ENCODE assay signal across 11 mouse cellular contexts in the genomic region with DNA sequence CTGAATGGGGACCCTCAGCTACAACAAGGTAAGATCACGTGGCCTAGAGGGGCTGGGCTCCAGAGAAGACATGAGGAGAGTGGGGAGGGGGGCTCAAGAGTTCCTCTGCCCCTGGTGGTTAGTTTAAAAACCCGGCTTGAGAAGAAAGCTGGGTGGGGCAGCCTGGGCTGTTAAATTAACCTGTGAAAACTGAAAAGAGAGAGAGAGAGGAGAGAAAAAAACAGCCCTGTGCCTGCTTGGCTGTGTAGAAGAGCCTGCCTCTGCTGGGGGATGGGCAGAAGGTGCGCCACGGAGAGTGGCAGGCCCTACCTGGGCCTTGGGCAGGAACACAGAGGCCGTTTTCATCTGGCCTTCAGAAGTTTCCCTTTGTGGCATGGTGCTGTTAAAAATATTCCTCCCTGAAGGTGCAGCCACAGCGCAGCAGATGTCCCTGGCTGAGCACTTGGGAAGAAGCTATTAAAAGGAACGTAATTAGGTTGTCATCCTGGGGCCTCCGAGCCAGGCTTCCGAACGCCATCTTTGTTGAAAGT.
DNase-seq lines count a peak whose midpoint lies in the region; ATAC-seq and TF ChIP-seq lines count a peak whose summit lies in the region.
"Had no signal": no experiment of that assay in that cellular context is flagged by ENCODE, and none has a peak within 500 bp of the region (broad histone marks: within the 10 kb centered on the region; RNA-seq: fewer than 3 reads in every experiment).

No protein-coding gene starts in this region.

- H3K9me3 ChIP-seq in heart, embryonic 13.5 days: no peaks in the 10 kb centered on the region
- no peaks in the 10 kb centered on the region for H3K9me3 ChIP-seq in ES-E14 (ENCODE audit: control insufficient read depth, insufficient read depth, low read depth, low read length)
- no peaks in the 10 kb centered on the region for H3K9me3 ChIP-seq in embryonic facial prominence, embryonic 11.5 days (replicated peaks; ENCODE audit: control insufficient read depth, low read length)
- no peaks in the 10 kb centered on the region for H3K9me3 ChIP-seq in limb, embryonic 14.5 days (ENCODE audit: control insufficient read depth, low read length)

- DNase-seq in heart, adult 9 months (ENCODE audit: low spot score in 2 of 2): no peak
- DNase-seq in ES-E14 (ENCODE audit: low read depth, low spot score): peak; percentile 30
- DNase-seq in embryonic facial prominence, embryonic 11.5 days (ENCODE audit: low spot score): peak; percentile 52
- DNase-seq in limb, embryonic 14.5 days (ENCODE audit: low spot score): no peak
- no peak for DNase-seq in c-Kit-positive CD71-positive TER-119-positive erythroid progenitor cells, embryonic 14.5 days (ENCODE audit: low spot score)
- DNase-seq: thymus, adult 18-20 months had no signal

- H3K4me2 ChIP-seq in heart, embryonic 13.5 days: peak overlapping the region; percentile 30
- no peak overlapping the region for H3K4me2 ChIP-seq in embryonic facial prominence, embryonic 11.5 days (ENCODE audit: low read depth, low read length)
- H3K4me2 ChIP-seq in limb, embryonic 14.5 days (replicated peaks; ENCODE audit: low read depth, low read length, severe bottlenecking): 0 out of 2 replicates have a peak overlapping the region, but pooled peaks have one; percentile 8

- peak overlapping the region; percentile 79 for H3K27ac ChIP-seq in heart, embryonic 13.5 days (replicated peaks)
- H3K27ac ChIP-seq in ES-E14 (ENCODE audit: insufficient read depth, low read depth, low read length, poor library complexity, severe bottlenecking): peak overlapping the region; percentile 27; the same call in 1 of the 2 replicates
- no peak overlapping the region for H3K27ac ChIP-seq in embryonic facial prominence, embryonic 11.5 days (replicated peaks; ENCODE audit: low read depth, low read length)
- H3K27ac ChIP-seq in limb, embryonic 14.5 days (replicated peaks; ENCODE audit: low read depth, low read length): no peak overlapping the region
- H3K27ac ChIP-seq: macrophage had no signal

- no peak for ATAC-seq in heart, embryonic 13.5 days (ENCODE audit: extremely low read depth, insufficient number of reproducible peaks, low FRiP score, low TSS enrichment)
- no peak for ATAC-seq in embryonic facial prominence, embryonic 11.5 days (replicated peaks; ENCODE audit: insufficient number of reproducible peaks, low FRiP score, low TSS enrichment, low read depth)
- ATAC-seq in limb, embryonic 14.5 days (ENCODE audit: low FRiP score, low read depth): peak; percentile 47
- no peak for ATAC-seq in CD4-positive, CD25-positive, alpha-beta regulatory T cell, adult 4 months
- ATAC-seq in granulocyte monocyte progenitor cell, adult 5-6 weeks (replicated peaks; ENCODE audit: poor library complexity, severe bottlenecking): no peak

- H3K9ac ChIP-seq in heart, embryonic 13.5 days: peak overlapping the region; percentile 68
- peak overlapping the region; percentile 5; the same call in 1 of the 2 replicates for H3K9ac ChIP-seq in ES-E14 (ENCODE audit: insufficient read depth, low read depth, low read length, poor library complexity, severe bottlenecking)
- H3K9ac ChIP-seq in embryonic facial prominence, embryonic 11.5 days (replicated peaks; ENCODE audit: low read length): no peak overlapping the region; the same call in none of the 2 replicates
- no peak overlapping the region for H3K9ac ChIP-seq in limb, embryonic 14.5 days (ENCODE audit: low read depth, low read length, severe bottlenecking)

- H3K36me3 ChIP-seq in heart, embryonic 13.5 days: no peaks in the 10 kb centered on the region
- H3K36me3 ChIP-seq in ES-E14 (ENCODE audit: control insufficient read depth, insufficient read depth, low read length, poor library complexity, severe bottlenecking): no peaks in the 10 kb centered on the region
- no peaks in the 10 kb centered on the region for H3K36me3 ChIP-seq in embryonic facial prominence, embryonic 11.5 days (replicated peaks; ENCODE audit: control insufficient read depth, insufficient read depth, low read depth, low read length)
- H3K36me3 ChIP-seq in limb, embryonic 14.5 days (ENCODE audit: control insufficient read depth, insufficient read depth, low read length): no peaks in the 10 kb centered on the region

- in situ Hi-C loops in ES-E14 (cut with MboI; ENCODE audit: low sequenced_read_pairs in 2 of 2, unreplicated experiment in 2 of 2): no loop called here

- peaks cover 40% of the 10 kb centered on the region for H3K4me1 ChIP-seq in heart, embryonic 13.5 days
- peaks cover 7 to 29% of the 10 kb centered on the region in 2 experiments; a peak in 3 of 4 replicates for H3K4me1 ChIP-seq in ES-E14 (ENCODE audit: control insufficient read depth in 2 of 2, insufficient read depth in 2 of 2, low read length in 2 of 2, poor library complexity in 1 of 2)
- peaks cover 2% of the 10 kb centered on the region; the same call in 1 of the 2 replicates for H3K4me1 ChIP-seq in embryonic facial prominence, embryonic 11.5 days (ENCODE audit: control insufficient read depth, insufficient read depth, low read length)
- H3K4me1 ChIP-seq in limb, embryonic 14.5 days (ENCODE audit: control insufficient read depth, insufficient read depth, low read length): peaks cover 8% of the 10 kb centered on the region

- H3K4me3 ChIP-seq in heart, embryonic 13.5 days: no peak overlapping the region
- no peak overlapping the region; a peak in 1 of 4 replicates for H3K4me3 ChIP-seq in ES-E14 (ENCODE audit: insufficient read depth in 1 of 2, low read depth in 1 of 2, low read length in 2 of 2, poor library complexity in 1 of 2, severe bottlenecking in 1 of 2)
- H3K4me3 ChIP-seq in embryonic facial prominence, embryonic 11.5 days (ENCODE audit: low read depth, low read length): no peak overlapping the region
- no peak overlapping the region for H3K4me3 ChIP-seq in limb, embryonic 14.5 days (replicated peaks; ENCODE audit: low read length)
- H3K4me3 ChIP-seq: erythroblast, embryonic 14.5 days had no signal

- WGBS in heart, embryonic 13.5 days: 23% methylated on average over 10 of the region's 10 CpGs
- 24% methylated on average over 10 of the region's 10 CpGs for WGBS in embryonic facial prominence, embryonic 11.5 days
- WGBS in limb, embryonic 14.5 days: 13% methylated on average over 10 of the region's 10 CpGs

- TF ChIP-seq POLR2A in limb, embryonic 14.5 days (IDR thresholded peaks at IDR 0.05; ENCODE audit: borderline replicate concordance, extremely low read depth, insufficient read depth, insufficient read length): no peak

- no peaks in the 10 kb centered on the region for H3K27me3 ChIP-seq in heart, embryonic 13.5 days (replicated peaks)
- no peaks in the 10 kb centered on the region for H3K27me3 ChIP-seq in embryonic facial prominence, embryonic 11.5 days (ENCODE audit: control insufficient read depth, insufficient read depth, low read length)
- no peaks in the 10 kb centered on the region for H3K27me3 ChIP-seq in limb, embryonic 14.5 days (ENCODE audit: control insufficient read depth, insufficient read depth, low read length)

TF ChIP-seq in ES-E14, 5 proteins besides CTCF, POLR2A, EP300 and RAD21:
- no peak for TF ChIP-seq MAFK (IDR thresholded peaks at IDR 0.05; ENCODE audit: insufficient read depth, low read depth, low read length)
- no peak for TF ChIP-seq ZC3H11A (IDR thresholded peaks at IDR 0.05; ENCODE audit: borderline replicate concordance, low read depth, low read length)
- TF ChIP-seq ZNF384 (IDR thresholded peaks at IDR 0.05; ENCODE audit: low read depth, low read length): no peak
- no peak for TF ChIP-seq HCFC1 (IDR thresholded peaks at IDR 0.05; ENCODE audit: borderline replicate concordance, insufficient read depth, low read length)
- TF ChIP-seq CHD2 (IDR thresholded peaks at IDR 0.05; ENCODE audit: low read depth, low read length): no peak

Comparison
In these comparisons a context has a peak if more than half of its experiments do, and no peak if none do; other contexts are left out.
1. H3K27ac ChIP-seq: peak in heart, embryonic 13.5 days (single experiment) and ES-E14 (single experiment); none in embryonic facial prominence, embryonic 11.5 days (single experiment) and limb, embryonic 14.5 days (single experiment).
2. H3K9ac ChIP-seq: peak in heart, embryonic 13.5 days (single experiment) and ES-E14 (single experiment); none in embryonic facial prominence, embryonic 11.5 days (single experiment) and limb, embryonic 14.5 days (single experiment).
3. DNase-seq: peak in ES-E14 (single experiment) and embryonic facial prominence, embryonic 11.5 days (single experiment); none in heart, adult 9 months (0 of 2), limb, embryonic 14.5 days (single experiment) and c-Kit-positive CD71-positive TER-119-positive erythroid progenitor cells, embryonic 14.5 days (single experiment).